Mouse (Mus musculus): ENCODE data around the gene D430019H16Rik.

GRCm38 (mm10) chr12:105498842-105499241, 45.2 kb downstream of the D430019H16Rik start:
- no peak for TF ChIP-seq POLR2A (IDR thresholded peaks at IDR 0.05; ENCODE audit: insufficient read depth, low read depth, low read length)
- no peak for TF ChIP-seq CTCF (IDR thresholded peaks at IDR 0.05; ENCODE audit: insufficient read depth, low read depth, low read length)

Measured in olfactory bulb, adult 2 months (tissue).